Mouse (Mus musculus): ENCODE results near the gene Olfr1018. TPM values are rescaled to one million over a fixed set of nuclear protein-coding genes. Genes with fewer than 3 reads are reported as not detected.

Gene Olfr1018
- not detected for total RNA-seq (2023)

DNA sequence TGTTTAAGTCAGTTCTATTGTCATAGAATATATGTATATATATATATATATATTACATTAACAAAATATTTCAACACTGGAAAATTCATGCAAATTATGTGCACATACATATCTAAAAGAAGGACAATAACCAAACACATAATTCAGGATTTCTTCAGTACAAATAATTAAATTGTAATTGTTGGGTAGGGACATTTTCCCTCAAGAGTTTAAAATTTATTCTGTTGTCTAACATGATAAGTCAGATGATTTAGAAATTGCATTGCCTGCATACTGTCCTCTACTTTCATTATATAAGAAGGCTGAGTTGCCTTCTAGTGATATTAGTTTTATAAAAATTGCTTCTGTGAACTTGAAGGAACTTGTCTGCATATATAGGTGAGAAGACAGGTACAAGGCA lies at the start of gene Olfr1018:
Olfr1018 (plus strand) TSS at position 301 of the 400 bp plus-strand sequence.

DNA sequence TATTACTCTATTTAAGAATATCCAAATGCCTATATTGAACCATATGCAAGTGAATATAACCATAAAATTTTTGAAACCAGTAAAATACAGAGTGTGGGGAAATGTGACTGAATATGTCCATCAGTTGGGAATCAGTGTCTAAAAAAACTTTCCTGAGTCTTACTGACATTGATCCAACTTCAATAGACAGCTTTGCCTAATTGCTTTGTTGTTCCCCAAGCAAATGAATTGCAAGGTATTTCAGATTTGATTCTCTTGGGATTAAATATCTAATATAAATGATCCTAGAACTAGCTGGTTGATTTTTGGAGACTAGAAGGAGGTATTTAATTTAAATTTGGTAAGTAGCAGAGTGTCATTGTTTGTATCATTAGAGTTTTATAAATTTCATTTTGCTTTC lies 45.9 kb upstream of the Olfr1018 start, which contains the start of gene Olfr1014:
Olfr1014 (plus strand) TSS at position 301 of the 400 bp plus-strand sequence.

DNA sequence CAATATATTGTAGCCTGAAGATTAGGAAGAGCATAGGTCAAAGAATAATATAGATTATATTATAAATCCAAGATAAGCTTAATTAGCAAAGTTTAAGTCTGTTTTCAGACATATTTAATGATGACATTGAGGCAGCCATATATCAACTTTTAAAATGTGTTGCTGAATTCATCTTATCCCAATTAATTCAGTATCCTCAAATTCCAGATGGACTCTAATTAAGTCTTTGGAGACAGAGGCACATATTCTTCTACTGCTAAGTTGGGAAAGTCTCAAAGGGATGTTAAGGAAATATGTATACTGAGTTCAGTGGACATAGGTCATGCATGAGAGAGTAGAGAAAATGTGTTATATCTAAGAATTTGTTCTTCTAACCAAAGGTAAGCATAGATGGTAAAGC lies 36.6 kb upstream of the Olfr1018 start, which contains the start of gene Olfr1015:
Olfr1015 (plus strand) TSS at position 301 of the 400 bp plus-strand sequence.

DNA sequence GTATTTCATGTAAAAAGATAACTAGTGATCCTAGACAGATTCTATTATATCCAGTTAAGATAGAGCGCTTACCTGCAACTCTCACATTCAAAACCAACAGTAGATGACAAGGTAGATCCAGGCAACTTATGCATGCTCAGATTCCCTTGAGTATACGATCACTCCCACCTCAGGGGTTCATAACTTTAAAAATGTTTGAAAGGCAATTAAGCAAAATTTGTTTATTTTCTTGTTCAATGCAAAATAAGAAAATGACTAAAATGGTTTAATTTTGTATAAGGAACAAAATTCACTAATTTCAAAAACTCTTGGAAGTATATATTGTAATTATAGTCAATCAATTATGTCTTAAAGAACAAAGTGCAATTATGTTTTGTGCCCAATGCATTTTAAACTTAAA lies 15.8 kb upstream of the Olfr1018 start, which contains the start of gene Olfr1016:
Olfr1016 (minus strand) TSS at position 101 of the 400 bp plus-strand sequence.

DNA sequence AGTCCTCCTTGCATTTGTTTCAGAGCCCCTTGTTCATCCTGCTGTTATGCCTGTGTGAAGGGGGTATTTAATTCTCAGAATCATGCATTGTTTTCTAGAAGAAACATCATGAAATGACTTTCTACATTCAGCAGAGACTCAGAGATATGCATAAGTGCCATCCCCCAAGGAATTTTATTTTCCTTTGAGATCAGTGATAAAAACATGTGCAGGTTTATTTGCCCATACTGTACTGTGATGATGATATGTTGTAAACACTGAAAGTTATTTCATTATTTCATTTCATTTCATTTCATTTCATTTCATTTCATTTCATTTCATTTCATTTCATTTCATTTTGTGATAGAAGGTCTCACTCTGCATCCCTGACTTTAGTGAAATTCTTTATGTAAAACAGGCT lies 27.1 kb downstream of the Olfr1018 start, which contains the start of gene Olfr1019:
Olfr1019 (minus strand) TSS at position 101 of the 400 bp plus-strand sequence.

DNA sequence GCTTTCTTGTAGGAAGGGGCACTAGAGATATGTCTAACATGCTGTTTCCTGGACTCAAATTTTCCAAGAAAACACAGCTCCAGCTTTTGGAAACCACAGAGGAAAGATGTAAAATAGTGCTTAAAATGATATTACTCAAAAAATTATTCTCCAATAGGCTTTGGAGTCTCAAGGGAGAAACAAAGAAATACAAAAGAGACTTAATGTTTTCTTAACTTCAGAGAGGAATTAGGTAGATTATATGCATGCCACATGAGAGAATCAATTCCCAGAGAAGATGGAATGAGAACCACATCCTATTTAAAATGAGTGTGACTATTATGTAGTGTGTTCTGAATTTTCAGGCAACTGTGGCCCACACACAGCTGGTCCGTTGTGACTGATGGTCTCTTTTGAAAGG lies 28.5 kb downstream of the Olfr1018 start, which contains the start of gene Olfr1020:
Olfr1020 (plus strand) TSS at position 301 of the 400 bp plus-strand sequence.

DNA sequence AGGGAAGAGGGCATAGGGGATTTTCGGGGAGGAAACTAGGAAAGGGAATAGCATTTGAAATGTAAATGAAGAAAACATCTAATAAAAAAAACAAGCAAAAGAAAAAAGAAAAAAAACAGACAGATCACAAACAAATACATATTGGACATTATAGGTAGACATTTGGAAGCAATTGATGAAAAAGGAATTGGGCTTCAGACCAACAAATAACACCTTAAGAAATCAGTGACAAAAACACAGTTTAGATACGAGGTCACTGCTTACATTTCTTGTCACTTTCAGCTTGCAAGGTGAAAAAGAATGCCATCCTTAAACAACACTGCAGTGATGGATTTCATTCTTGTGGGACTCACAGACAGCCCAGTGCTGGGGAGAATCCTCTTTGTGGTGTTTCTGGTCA lies 50.0 kb downstream of the Olfr1018 start, which contains the start of gene Olfr1022:
Olfr1022 (plus strand) TSS at position 301 of the 400 bp plus-strand sequence.

Other genes with a start within 250 kb of the Olfr1018 start
- gene Olfr996, start 239.3 kb upstream of the Olfr1018 start, total RNA-seq (2023): not detected
- gene Olfr998, start 229.5 kb upstream of the Olfr1018 start, total RNA-seq (2023): not detected
- not detected for gene Olfr1000, start 206.6 kb upstream of the Olfr1018 start, total RNA-seq (2023)
- not detected for gene Olfr1002, start 167.8 kb upstream of the Olfr1018 start, total RNA-seq (2023)
- not detected for gene Olfr154, start 154.0 kb upstream of the Olfr1018 start, total RNA-seq (2023)
- not detected for gene Olfr1006, start 139.7 kb upstream of the Olfr1018 start, total RNA-seq (2023)
- not detected for gene Olfr1008, start 129.0 kb upstream of the Olfr1018 start, total RNA-seq (2023)
- not detected for gene Olfr1009, start 103.1 kb upstream of the Olfr1018 start, total RNA-seq (2023)
- not detected for gene Olfr1012, start 55.7 kb upstream of the Olfr1018 start, total RNA-seq (2023)
- not detected for gene Olfr1013, start 51.4 kb upstream of the Olfr1018 start, total RNA-seq (2023)
- not detected for gene Olfr1014, start 45.8 kb upstream of the Olfr1018 start, total RNA-seq (2023)
- gene Olfr1015, start 36.5 kb upstream of the Olfr1018 start, total RNA-seq (2023): not detected
- not detected for gene Olfr1016, start 15.9 kb upstream of the Olfr1018 start, total RNA-seq (2023)
- not detected for gene Olfr1019, start 27.0 kb downstream of the Olfr1018 start, total RNA-seq (2023)
- gene Olfr1020, start 28.6 kb downstream of the Olfr1018 start, total RNA-seq (2023): not detected
- gene Olfr1022, start 50.1 kb downstream of the Olfr1018 start, total RNA-seq (2023): not detected
- gene Olfr1023, start 67.2 kb downstream of the Olfr1018 start, total RNA-seq (2023): not detected
- not detected for gene Olfr1024, start 86.6 kb downstream of the Olfr1018 start, total RNA-seq (2023)
- gene Olfr1025-ps1, start 96.7 kb downstream of the Olfr1018 start, total RNA-seq (2023): not detected
- gene Olfr1026, start 103.1 kb downstream of the Olfr1018 start, total RNA-seq (2023): not detected
- not detected for gene Olfr1028, start 132.0 kb downstream of the Olfr1018 start, total RNA-seq (2023)
- not detected for gene Olfr1029, start 155.4 kb downstream of the Olfr1018 start, total RNA-seq (2023)
- gene Olfr1030, start 160.8 kb downstream of the Olfr1018 start, total RNA-seq (2023): not detected
- gene Olfr1031, start 171.8 kb downstream of the Olfr1018 start, total RNA-seq (2023): not detected
- gene Olfr1032, start 187.1 kb downstream of the Olfr1018 start, total RNA-seq (2023): not detected
- not detected for gene Olfr1033, start 202.2 kb downstream of the Olfr1018 start, total RNA-seq (2023)
- not detected for gene Olfr1034, start 227.4 kb downstream of the Olfr1018 start, total RNA-seq (2023)